Mouse (Mus musculus): ENCODE results near the gene Vwa5a. TPM values are rescaled to one million over a fixed set of nuclear protein-coding genes. Genes with fewer than 3 reads are reported as not detected.

Gene Vwa5a
- total RNA-seq (2021): 10 to 100 TPM; 25.9 to 27.5 TPM

- peak; percentile 15 for DNase-seq
These were observed at the start of gene Vwa5a for GRCm38 (mm10) chr9:38718102-38718501. Gene Vwa5a (plus strand): TSS chr9:38718268.

- DNase-seq: no peak
These were observed 45.2 kb upstream of the Vwa5a start for GRCm38 (mm10) chr9:38672887-38673286.

- no peak for DNase-seq
These were observed 43.6 kb upstream of the Vwa5a start, which contains the start of gene Olfr918 for GRCm38 (mm10) chr9:38674501-38674900. Gene Olfr918 (minus strand): TSS chr9:38674601.

GRCm38 (mm10) chr9:38718927-38719441 lies 916 bp downstream of the Vwa5a start:
- DNase-seq: peak; percentile 20

- DNase-seq: no peak
These were observed 6.0 kb downstream of the Vwa5a start for GRCm38 (mm10) chr9:38724044-38724443.

GRCm38 (mm10) chr9:38728218-38728617 lies 10.2 kb downstream of the Vwa5a start:
- DNase-seq: no peak

- no peak for DNase-seq
These were observed 23.3 kb downstream of the Vwa5a start for GRCm38 (mm10) chr9:38741408-38741807.

- DNase-seq: no peak
These were observed 26.7 kb downstream of the Vwa5a start for GRCm38 (mm10) chr9:38744619-38745315.

- DNase-seq: no peak
These were observed 33.9 kb downstream of the Vwa5a start, which contains the start of gene Olfr920 for GRCm38 (mm10) chr9:38751999-38752398. Gene Olfr920 (plus strand): TSS chr9:38752299.

GRCm38 (mm10) chr9:38772768-38773167 lies 54.7 kb downstream of the Vwa5a start, which contains the start of gene Olfr921:
Gene Olfr921 (plus strand): TSS chr9:38773068.
- DNase-seq: no peak

GRCm38 (mm10) chr9:38792689-38793088 lies 74.6 kb downstream of the Vwa5a start:
- no peak for DNase-seq

Other genes with a start within 250 kb of the Vwa5a start
- not detected for gene Olfr905, start 247.2 kb upstream of the Vwa5a start, total RNA-seq (2021)
- not detected for gene Olfr906, start 231.2 kb upstream of the Vwa5a start, total RNA-seq (2021)
- gene Olfr907, start 222.5 kb upstream of the Vwa5a start, total RNA-seq (2021): not detected
- gene Olfr911-ps1, start 196.7 kb upstream of the Vwa5a start, total RNA-seq (2021): not detected
- not detected for gene Olfr910, start 180.4 kb upstream of the Vwa5a start, total RNA-seq (2021)
- not detected for gene Olfr912, start 138.1 kb upstream of the Vwa5a start, total RNA-seq (2021)
- gene Olfr913, start 125.5 kb upstream of the Vwa5a start, total RNA-seq (2021): not detected
- gene Olfr914, start 113.2 kb upstream of the Vwa5a start, total RNA-seq (2021): not detected
- not detected for gene Olfr916, start 58.4 kb upstream of the Vwa5a start, total RNA-seq (2021)
- not detected for gene Olfr917, start 52.4 kb upstream of the Vwa5a start, total RNA-seq (2021)
- gene Olfr918, start 43.7 kb upstream of the Vwa5a start, total RNA-seq (2021): not detected
- not detected for gene Olfr919, start 14.6 kb upstream of the Vwa5a start, total RNA-seq (2021)
- gene Olfr920, start 34.0 kb downstream of the Vwa5a start, total RNA-seq (2021): under 1 TPM; 0.07 to 0.14 TPM
- gene Olfr921, start 54.8 kb downstream of the Vwa5a start, total RNA-seq (2021): not detected
- gene Olfr922, start 96.3 kb downstream of the Vwa5a start, total RNA-seq (2021): not detected
- gene Olfr923, start 108.3 kb downstream of the Vwa5a start, total RNA-seq (2021): not detected
- gene Olfr924, start 126.2 kb downstream of the Vwa5a start, total RNA-seq (2021): not detected
- not detected for gene Olfr26, start 136.8 kb downstream of the Vwa5a start, total RNA-seq (2021)
- not detected for gene Olfr926, start 158.9 kb downstream of the Vwa5a start, total RNA-seq (2021)
- gene Olfr930, start 211.5 kb downstream of the Vwa5a start, total RNA-seq (2021): not detected